Mouse (Mus musculus): Measurements from ENCODE around the gene Ermap. TPM values are rescaled to one million over a fixed set of nuclear protein-coding genes. Genes with fewer than 3 reads are reported as not detected.

The Ermap gene
- polyA plus RNA-seq, 1 experiment from 2014 or later: 0.29 TPM

DNA sequence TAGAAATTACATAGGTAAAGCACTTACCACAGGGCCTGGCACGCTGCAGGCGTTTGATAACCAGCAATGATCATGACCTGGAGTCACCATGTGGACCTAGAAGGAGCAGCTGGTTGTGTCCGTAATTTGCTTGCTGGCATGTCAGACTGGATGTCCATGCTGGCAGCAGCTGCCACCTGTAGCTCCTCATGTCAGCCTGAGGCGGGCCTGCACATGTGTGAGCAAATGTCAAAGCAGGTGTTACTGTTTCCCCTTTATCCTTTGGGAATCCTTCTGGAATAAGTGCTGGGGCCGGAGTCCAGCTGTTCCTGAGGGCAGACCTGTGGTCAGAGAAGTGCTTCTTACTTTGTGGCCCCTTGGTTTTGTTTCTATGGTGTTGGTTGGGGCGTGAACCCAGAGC is 8.3 kb upstream of the Ermap start:
- Histone ChIP-seq H3K27me3 (ENCODE audit: insufficient read depth, low read length) (no peaks in the 10 kb centered on the region), H3K36me3 (ENCODE audit: insufficient read depth, low read length) (peaks cover 11% of the 10 kb centered on the region; the same call in 1 of the 2 replicates), H3K27ac (no peak overlapping the region), H3K4me2 (ENCODE audit: low read length) (no peak overlapping the region), H3K9me3 (replicated peaks; ENCODE audit: low read length) (no peaks in the 10 kb centered on the region), H3K9ac (ENCODE audit: low read depth, low read length) (no peak overlapping the region), H3K4me1 (replicated peaks; ENCODE audit: insufficient read depth, low read length) (peaks cover 6% of the 10 kb centered on the region), H3K4me3 (replicated peaks; ENCODE audit: low read depth, low read length) (no peak overlapping the region)
- ATAC-seq (replicated peaks; ENCODE audit: low FRiP score, low read depth) (no peak), DNase-seq (ENCODE audit: low spot score) (no peak)
- 87% methylated on average over 6 of the region's 6 CpGs for WGBS
- no peak for TF ChIP-seq CTCF (IDR thresholded peaks at IDR 0.05; ENCODE audit: low read depth)

DNA sequence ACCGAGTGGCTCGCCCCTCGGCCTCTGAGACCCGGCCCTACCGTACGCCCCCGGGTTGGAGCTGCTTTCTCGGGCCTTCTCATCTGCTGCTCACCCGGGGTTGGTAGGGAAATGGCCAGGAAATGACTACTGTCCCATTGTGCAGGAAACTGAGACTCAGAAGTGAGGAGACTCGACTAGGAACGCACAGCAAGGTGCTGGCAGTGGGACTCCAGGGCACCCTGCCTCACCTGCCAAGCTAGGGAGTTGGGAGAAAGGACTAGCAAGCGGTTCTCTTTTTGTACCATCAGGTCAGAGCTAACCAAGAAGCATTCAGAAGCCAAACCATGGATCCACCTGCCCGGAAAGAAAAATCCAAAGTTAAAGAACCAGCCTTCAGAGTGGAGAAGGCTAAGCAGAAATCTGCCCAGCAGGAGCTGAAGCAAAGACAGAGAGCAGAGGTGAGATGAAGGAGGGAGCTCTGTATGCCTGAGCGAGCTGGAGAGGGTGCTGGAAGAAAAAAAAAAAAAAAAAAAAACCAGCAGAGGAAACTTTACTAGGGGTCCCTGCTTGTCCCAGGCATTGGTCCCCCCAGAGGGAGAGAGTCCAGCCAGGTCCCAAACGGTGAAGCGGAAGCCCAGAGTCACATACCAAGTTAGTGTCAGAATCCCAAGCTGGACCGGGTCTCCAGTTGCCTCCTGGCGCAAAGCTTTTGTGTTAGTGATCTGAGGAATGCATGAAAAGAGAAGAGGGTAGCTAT is 5.9 kb upstream of the Ermap start:
- 0 out of 2 replicates have a peak, but pooled peaks cover 8% of the 10 kb centered on the region for H3K36me3 ChIP-seq (ENCODE audit: insufficient read depth, low read length)
- no peaks in the 10 kb centered on the region for H3K9me3 ChIP-seq (replicated peaks; ENCODE audit: low read length)
- H3K4me3 ChIP-seq (replicated peaks; ENCODE audit: low read depth, low read length): peak overlapping the region; percentile 57
- peak overlapping the region; percentile 69 for H3K9ac ChIP-seq (ENCODE audit: low read depth, low read length)
- no peak for TF ChIP-seq CTCF (IDR thresholded peaks at IDR 0.05; ENCODE audit: low read depth)
- H3K4me2 ChIP-seq (ENCODE audit: low read length): peak overlapping the region; percentile 68
- 13% methylated on average over 18 of the region's 18 CpGs for WGBS
- ATAC-seq (replicated peaks; ENCODE audit: low FRiP score, low read depth) (no peak), DNase-seq (ENCODE audit: low spot score) (peak; percentile 9)
- peak overlapping the region; percentile 50 for H3K27ac ChIP-seq
- peaks cover 6% of the 10 kb centered on the region for H3K4me1 ChIP-seq (replicated peaks; ENCODE audit: insufficient read depth, low read length)
- H3K27me3 ChIP-seq (ENCODE audit: insufficient read depth, low read length): no peaks in the 10 kb centered on the region

DNA sequence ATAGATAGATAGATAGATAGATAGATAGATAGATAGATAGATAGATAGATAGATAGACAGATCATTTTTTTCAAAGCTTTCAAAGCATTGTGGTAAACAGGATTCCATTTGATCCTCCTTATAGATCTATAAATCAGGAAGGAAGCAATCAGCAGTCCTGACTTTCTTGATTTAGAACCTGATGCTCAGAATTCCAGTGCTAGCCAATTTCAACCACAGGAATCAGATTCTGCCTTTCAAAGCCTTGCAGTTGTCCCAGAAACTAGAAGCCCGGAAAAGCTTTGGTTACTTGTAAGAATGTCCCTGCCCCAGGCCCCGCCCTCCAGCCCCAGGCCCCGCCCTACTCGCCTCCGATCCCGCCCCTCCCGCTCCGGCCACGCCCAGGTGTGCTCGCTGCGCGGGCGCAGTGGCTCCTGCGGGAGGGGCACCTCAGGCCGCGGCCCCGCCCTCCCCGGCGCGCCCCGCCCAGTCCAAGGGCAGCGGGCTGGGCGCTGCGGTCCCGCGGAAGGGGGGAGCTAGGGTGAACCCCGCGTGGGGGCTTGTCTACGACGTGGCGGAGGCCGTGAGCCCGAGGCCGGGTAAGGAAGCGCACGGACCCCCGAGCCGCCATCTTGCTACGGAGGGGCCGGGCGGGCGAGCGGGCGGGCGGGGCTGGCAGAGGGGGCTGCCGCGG is 5.2 kb upstream of the Ermap start, which contains the start of gene Svbp:
TSS of gene Svbp (plus strand) at position 398 of the 673 bp plus-strand sequence.
- H3K27ac ChIP-seq: peak within 1 kb of the TSS; percentile 50
- H3K36me3 ChIP-seq (ENCODE audit: insufficient read depth, low read length): 0 out of 2 replicates have a peak, but pooled peaks cover 8% of the 10 kb centered on the region
- peak within 1 kb of the TSS; percentile 68 for H3K4me2 ChIP-seq (ENCODE audit: low read length)
- no peaks in the 10 kb centered on the region for H3K27me3 ChIP-seq (ENCODE audit: insufficient read depth, low read length)
- peak; percentile 95 for ATAC-seq (replicated peaks; ENCODE audit: low FRiP score, low read depth)
- DNase-seq (ENCODE audit: low spot score): peak; percentile 94
- peak within 1 kb of the TSS; percentile 57 for H3K4me3 ChIP-seq (replicated peaks; ENCODE audit: low read depth, low read length)
- H3K4me1 ChIP-seq (replicated peaks; ENCODE audit: insufficient read depth, low read length): peaks cover 6% of the 10 kb centered on the region
- no peaks in the 10 kb centered on the region for H3K9me3 ChIP-seq (replicated peaks; ENCODE audit: low read length)
- TF ChIP-seq CTCF (IDR thresholded peaks at IDR 0.05; ENCODE audit: low read depth): no peak
- peak within 1 kb of the TSS; percentile 69 for H3K9ac ChIP-seq (ENCODE audit: low read depth, low read length)
- under 1% methylated on average over 44 of the region's 47 CpGs for WGBS

DNA sequence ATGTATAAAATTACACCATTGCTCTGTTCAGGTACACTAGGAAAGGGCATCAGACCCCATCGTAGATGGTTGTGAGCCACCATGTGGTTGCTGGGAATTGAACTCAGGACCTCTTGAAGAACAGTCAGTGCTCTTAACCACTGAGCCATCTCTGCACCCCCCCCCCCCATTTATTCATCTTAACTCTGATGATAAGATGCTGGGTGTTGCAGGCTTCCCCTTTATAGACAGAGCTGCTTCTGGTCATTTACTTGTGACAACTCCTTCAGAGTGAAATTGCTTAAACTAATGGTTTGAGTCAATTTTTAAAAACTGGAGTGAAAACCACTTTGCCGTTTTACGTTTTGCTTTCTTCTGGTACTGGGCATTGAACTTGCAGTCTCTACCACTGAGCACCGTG is 2.9 kb upstream of the Ermap start:
- WGBS: 86% methylated on average over 4 of the region's 4 CpGs
- Histone ChIP-seq H3K27ac (no peak overlapping the region), H3K9ac (ENCODE audit: low read depth, low read length) (no peak overlapping the region)

DNA sequence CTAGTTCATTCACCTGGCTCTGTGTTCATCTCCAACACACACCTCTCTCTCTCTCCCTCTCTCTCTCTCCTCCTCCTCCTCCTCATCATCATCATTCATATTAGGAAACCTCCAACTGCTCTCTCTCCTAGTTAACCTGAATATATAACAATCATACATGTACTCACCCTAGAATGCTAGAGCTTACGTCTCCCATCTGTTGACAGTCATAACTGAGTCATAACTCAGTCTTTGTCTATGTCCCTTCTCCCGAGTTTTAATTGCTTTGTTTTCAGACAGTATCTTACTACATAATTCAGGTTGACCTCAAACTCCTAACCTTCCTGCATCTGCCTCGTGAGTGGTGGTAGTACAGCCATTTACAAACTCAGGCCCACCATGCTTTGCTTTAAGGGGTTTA is 1.5 kb upstream of the Ermap start:
- H3K9ac ChIP-seq (ENCODE audit: low read depth, low read length): no peak overlapping the region
- ATAC-seq (replicated peaks; ENCODE audit: low FRiP score, low read depth) (no peak), DNase-seq (ENCODE audit: low spot score) (no peak)
- H3K4me3 ChIP-seq (replicated peaks; ENCODE audit: low read depth, low read length): no peak overlapping the region
- H3K4me1 ChIP-seq (replicated peaks; ENCODE audit: insufficient read depth, low read length): peaks cover 2% of the 10 kb centered on the region
- no peaks in the 10 kb centered on the region for H3K9me3 ChIP-seq (replicated peaks; ENCODE audit: low read length)
- H3K4me2 ChIP-seq (ENCODE audit: low read length): no peak overlapping the region
- H3K27ac ChIP-seq: no peak overlapping the region
- H3K36me3 ChIP-seq (ENCODE audit: insufficient read depth, low read length): no peaks in the 10 kb centered on the region
- no peak for TF ChIP-seq CTCF (IDR thresholded peaks at IDR 0.05; ENCODE audit: low read depth)
- no peaks in the 10 kb centered on the region for H3K27me3 ChIP-seq (ENCODE audit: insufficient read depth, low read length)
- 68% methylated on average over 3 of the region's 3 CpGs for WGBS

More for the DNA sequence above, 2.9 kb upstream of the Ermap start:
- H3K36me3 ChIP-seq (ENCODE audit: insufficient read depth, low read length): no peaks in the 10 kb centered on the region
- no peak overlapping the region for H3K4me3 ChIP-seq (replicated peaks; ENCODE audit: low read depth, low read length)
- no peaks in the 10 kb centered on the region for H3K9me3 ChIP-seq (replicated peaks; ENCODE audit: low read length)
- no peak for TF ChIP-seq CTCF (IDR thresholded peaks at IDR 0.05; ENCODE audit: low read depth)
- no peak overlapping the region for H3K4me2 ChIP-seq (ENCODE audit: low read length)
- peaks cover 6% of the 10 kb centered on the region for H3K4me1 ChIP-seq (replicated peaks; ENCODE audit: insufficient read depth, low read length)
- DNase-seq (ENCODE audit: low spot score): no peak
- ATAC-seq (replicated peaks; ENCODE audit: low FRiP score, low read depth): no peak
- H3K27me3 ChIP-seq (ENCODE audit: insufficient read depth, low read length): no peaks in the 10 kb centered on the region

DNA sequence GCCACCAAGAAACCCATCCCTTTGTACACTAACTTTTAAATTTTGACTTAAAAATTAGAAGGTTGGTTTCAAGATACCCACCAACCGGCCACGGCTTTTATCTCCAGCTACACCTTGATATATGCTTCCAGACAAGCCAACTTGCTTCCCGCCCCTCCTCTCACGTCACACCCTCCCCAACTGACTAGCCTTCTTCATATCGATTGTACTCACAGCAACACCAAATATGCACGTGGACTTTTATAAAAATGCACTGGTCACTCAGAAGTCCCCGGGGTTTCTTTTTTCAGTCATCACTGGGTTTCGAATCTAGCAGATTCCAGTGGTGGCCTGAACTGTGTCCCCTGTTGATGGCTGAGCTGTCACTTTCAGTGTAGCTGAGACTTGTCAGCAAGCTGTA is 807 bp upstream of the Ermap start:
- no peak overlapping the region for H3K27ac ChIP-seq
- no peaks in the 10 kb centered on the region; the same call in 1 of the 2 replicates for H3K4me1 ChIP-seq (replicated peaks; ENCODE audit: insufficient read depth, low read length)
- no peak overlapping the region for H3K4me3 ChIP-seq (replicated peaks; ENCODE audit: low read depth, low read length)
- no peak for TF ChIP-seq CTCF (IDR thresholded peaks at IDR 0.05; ENCODE audit: low read depth)
- H3K4me2 ChIP-seq (ENCODE audit: low read length): no peak overlapping the region
- no peak overlapping the region for H3K9ac ChIP-seq (ENCODE audit: low read depth, low read length)
- H3K36me3 ChIP-seq (ENCODE audit: insufficient read depth, low read length): no peaks in the 10 kb centered on the region
- no peaks in the 10 kb centered on the region for H3K9me3 ChIP-seq (replicated peaks; ENCODE audit: low read length)
- ATAC-seq (replicated peaks; ENCODE audit: low FRiP score, low read depth) (no peak), DNase-seq (ENCODE audit: low spot score) (no peak)
- 83% methylated on average over 8 of the region's 8 CpGs for WGBS
- H3K27me3 ChIP-seq (ENCODE audit: insufficient read depth, low read length): no peaks in the 10 kb centered on the region

Data from kidney, postnatal 0 days (tissue).